Mouse (Mus musculus): ENCODE data around the gene Dclre1c. TPM values are rescaled to one million over a fixed set of nuclear protein-coding genes. Genes with fewer than 3 reads are reported as not detected.

The Dclre1c gene
- total and polyA plus RNA-seq, 2 experiments from 2014 or later, result 6.8 to 9.5 TPM

DNA sequence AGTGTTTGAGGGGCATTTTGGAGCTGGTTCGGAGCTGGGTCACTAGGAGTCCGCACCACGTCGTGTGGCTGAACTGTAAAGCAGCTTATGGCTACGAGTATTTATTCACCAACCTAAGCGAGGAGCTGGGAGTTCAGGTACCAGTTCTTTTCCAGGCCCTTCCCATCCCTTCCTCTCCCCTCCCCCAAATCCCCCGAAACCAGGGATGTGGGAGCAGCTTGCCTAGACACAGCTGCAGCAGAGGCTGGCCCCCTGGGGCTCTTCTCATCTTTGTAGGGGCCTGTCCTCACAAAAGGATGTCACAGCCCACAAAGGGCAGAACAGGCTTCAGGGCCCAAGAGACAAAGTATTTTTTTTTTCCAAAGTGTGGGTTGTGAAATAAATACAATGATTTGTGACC is 14.0 kb downstream of the Dclre1c start:
- Histone ChIP-seq H3K27ac (ENCODE audit: low read depth, low read length) (no peak overlapping the region), H3K4me2 (ENCODE audit: low read depth) (no peak overlapping the region), H3K9ac (no peak overlapping the region), H3K27me3 (ENCODE audit: insufficient read depth, low read length) (no peaks in the 10 kb centered on the region), H3K36me3 (ENCODE audit: insufficient read depth) (peaks cover 24% of the 10 kb centered on the region), H3K9me3 (ENCODE audit: low read length) (no peaks in the 10 kb centered on the region), H3K4me3 (ENCODE audit: low read depth, low read length) (no peak overlapping the region), H3K4me1 (ENCODE audit: insufficient read depth) (no peaks in the 10 kb centered on the region)
- no peak for ATAC-seq
- DNase-seq, result no peak
- 41% methylated on average over 7 of the region's 7 CpGs for WGBS
- no peak for TF ChIP-seq CTCF (IDR thresholded peaks at IDR 0.05; ENCODE audit: low read depth)

DNA sequence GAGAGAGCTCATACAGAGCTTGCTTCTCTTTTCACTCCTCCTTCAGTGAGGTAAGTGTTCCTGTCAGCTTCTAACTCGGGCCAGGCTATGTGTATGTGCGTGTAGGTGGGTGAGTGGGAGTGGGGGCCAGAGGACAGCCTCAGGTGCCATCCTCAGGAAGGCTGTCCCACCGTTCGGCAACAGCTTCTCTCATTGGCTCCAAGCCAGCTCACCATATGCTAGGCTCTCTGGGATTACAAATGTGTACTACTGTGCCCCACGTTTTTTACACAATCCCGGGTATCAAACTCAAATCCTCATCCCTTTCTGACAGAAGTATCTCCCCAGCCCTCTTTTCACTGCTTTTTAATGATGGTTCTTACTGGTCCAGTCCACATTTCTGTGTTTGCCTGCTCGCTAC is 20.3 kb downstream of the Dclre1c start:
- H3K27ac ChIP-seq (ENCODE audit: low read depth, low read length), result no peak overlapping the region
- WGBS, result 59% methylated on average over 7 of the region's 7 CpGs
- H3K36me3 ChIP-seq (ENCODE audit: insufficient read depth), result peaks cover 41% of the 10 kb centered on the region
- no peaks in the 10 kb centered on the region for H3K9me3 ChIP-seq (ENCODE audit: low read length)
- no peak overlapping the region for H3K9ac ChIP-seq
- no peak overlapping the region for H3K4me3 ChIP-seq (ENCODE audit: low read depth, low read length)
- no peak overlapping the region for H3K4me2 ChIP-seq (ENCODE audit: low read depth)
- no peak for TF ChIP-seq CTCF (IDR thresholded peaks at IDR 0.05; ENCODE audit: low read depth)
- no peaks in the 10 kb centered on the region for H3K4me1 ChIP-seq (ENCODE audit: insufficient read depth)
- no peak for ATAC-seq
- no peaks in the 10 kb centered on the region for H3K27me3 ChIP-seq (ENCODE audit: insufficient read depth, low read length)
- DNase-seq, result no peak

DNA sequence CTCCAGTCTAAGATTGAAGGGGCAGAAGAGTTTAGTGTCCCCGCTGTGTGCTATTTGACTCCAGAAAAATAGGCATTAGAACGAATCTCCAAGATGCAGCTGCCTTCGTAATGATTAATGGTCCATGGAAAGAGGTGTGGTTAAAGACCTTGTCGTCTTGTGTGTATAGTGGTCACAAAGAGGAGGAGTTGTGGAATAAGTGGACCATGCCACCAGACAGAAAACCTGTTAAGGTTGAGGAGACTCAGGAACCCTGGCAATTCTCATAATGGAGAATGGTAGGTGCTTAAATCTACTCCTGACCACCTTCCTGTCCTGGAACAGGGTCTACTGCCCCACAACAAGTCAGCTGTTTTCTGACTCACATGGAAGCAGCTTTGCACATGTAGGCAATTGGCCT is 22.1 kb downstream of the Dclre1c start:
- H3K4me2 ChIP-seq (ENCODE audit: low read depth), result no peak overlapping the region
- WGBS, result 93% methylated on average over 4 of the region's 4 CpGs
- no peaks in the 10 kb centered on the region for H3K4me1 ChIP-seq (ENCODE audit: insufficient read depth)
- peaks cover 41% of the 10 kb centered on the region for H3K36me3 ChIP-seq (ENCODE audit: insufficient read depth)
- H3K9ac ChIP-seq, result no peak overlapping the region
- no peak overlapping the region for H3K4me3 ChIP-seq (ENCODE audit: low read depth, low read length)
- no peaks in the 10 kb centered on the region for H3K9me3 ChIP-seq (ENCODE audit: low read length)
- no peak overlapping the region for H3K27ac ChIP-seq (ENCODE audit: low read depth, low read length)
- ATAC-seq, result no peak
- no peak for DNase-seq
- H3K27me3 ChIP-seq (ENCODE audit: insufficient read depth, low read length), result no peaks in the 10 kb centered on the region
- TF ChIP-seq CTCF (IDR thresholded peaks at IDR 0.05; ENCODE audit: low read depth), result no peak

DNA sequence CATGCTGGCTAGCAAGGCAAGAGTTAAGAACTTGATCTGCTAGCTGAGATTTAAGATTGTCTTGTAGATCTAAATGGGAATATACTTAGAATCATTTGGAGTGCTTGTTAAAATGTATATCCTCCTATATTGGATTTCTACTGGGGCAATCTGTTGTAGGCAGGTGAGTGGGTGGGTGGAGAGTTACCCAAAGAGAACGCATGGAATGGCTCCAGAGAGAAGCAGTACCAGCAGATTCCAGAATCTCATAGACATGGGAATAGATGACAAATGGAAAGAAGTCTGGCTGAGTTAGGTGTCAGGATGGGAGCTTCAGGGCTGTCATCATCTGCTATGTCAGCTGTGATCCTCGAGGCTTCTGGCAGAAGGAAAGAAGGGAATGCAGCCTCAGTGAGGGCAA is 25.5 kb downstream of the Dclre1c start:
- no peaks in the 10 kb centered on the region for H3K4me1 ChIP-seq (ENCODE audit: insufficient read depth)
- ATAC-seq, result no peak
- H3K9ac ChIP-seq, result no peak overlapping the region
- H3K27me3 ChIP-seq (ENCODE audit: insufficient read depth, low read length), result no peaks in the 10 kb centered on the region
- no peak overlapping the region for H3K27ac ChIP-seq (ENCODE audit: low read depth, low read length)
- H3K4me2 ChIP-seq (ENCODE audit: low read depth), result no peak overlapping the region
- 72% methylated on average over 2 of the region's 2 CpGs for WGBS
- no peak for TF ChIP-seq CTCF (IDR thresholded peaks at IDR 0.05; ENCODE audit: low read depth)
- peaks cover 37% of the 10 kb centered on the region for H3K36me3 ChIP-seq (ENCODE audit: insufficient read depth)
- H3K9me3 ChIP-seq (ENCODE audit: low read length), result no peaks in the 10 kb centered on the region
- no peak for DNase-seq
- H3K4me3 ChIP-seq (ENCODE audit: low read depth, low read length), result no peak overlapping the region

DNA sequence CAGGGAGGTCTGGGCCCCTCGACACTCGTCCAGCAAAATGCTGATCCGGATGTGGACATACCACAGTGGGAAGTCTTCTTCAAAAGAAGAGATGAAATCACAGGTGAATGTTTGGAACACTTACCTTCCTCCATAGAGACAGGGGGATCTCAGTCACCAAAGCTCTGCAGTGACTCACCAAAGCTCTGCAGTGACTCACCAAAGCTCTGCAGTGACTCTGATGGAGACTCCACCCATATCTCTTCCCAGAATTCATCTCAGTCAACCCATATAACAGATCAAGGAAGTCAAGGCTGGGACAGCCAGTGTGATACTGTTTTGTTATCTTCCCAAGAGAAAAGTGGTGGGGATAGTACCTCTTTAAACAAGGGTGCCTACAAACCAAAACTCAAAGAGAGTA is 29.2 kb downstream of the Dclre1c start:
- Histone ChIP-seq H3K4me3 (ENCODE audit: low read depth, low read length) (no peak overlapping the region), H3K27me3 (ENCODE audit: insufficient read depth, low read length) (no peaks in the 10 kb centered on the region), H3K9ac (no peak overlapping the region), H3K27ac (ENCODE audit: low read depth, low read length) (no peak overlapping the region), H3K9me3 (ENCODE audit: low read length) (no peaks in the 10 kb centered on the region), H3K4me2 (ENCODE audit: low read depth) (no peak overlapping the region), H3K36me3 (ENCODE audit: insufficient read depth) (peaks cover 32% of the 10 kb centered on the region), H3K4me1 (ENCODE audit: insufficient read depth) (no peaks in the 10 kb centered on the region)
- no peak for DNase-seq
- TF ChIP-seq CTCF (IDR thresholded peaks at IDR 0.05; ENCODE audit: low read depth), result no peak
- no peak for ATAC-seq
- 89% methylated on average over 3 of the region's 3 CpGs for WGBS

DNA sequence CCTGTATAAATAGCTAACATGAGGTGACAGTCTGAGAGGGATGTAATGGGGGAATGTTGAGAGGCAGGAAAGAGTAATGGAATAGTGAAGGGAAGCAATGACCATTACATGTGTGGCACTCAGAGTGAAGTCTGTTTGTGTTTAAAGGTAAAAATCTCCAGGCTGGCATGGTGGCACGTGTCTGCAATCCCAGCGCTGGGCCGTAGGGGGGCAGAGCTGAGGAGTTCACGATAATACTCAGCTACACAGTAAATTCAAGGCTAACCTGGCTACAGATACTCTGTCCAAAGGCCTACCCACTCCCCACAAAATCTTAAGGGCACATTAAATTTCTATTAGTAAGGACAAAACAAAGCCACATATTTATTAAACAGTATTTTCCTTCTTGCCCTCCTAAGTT is 32.7 kb downstream of the Dclre1c start:
- Histone ChIP-seq H3K27ac (ENCODE audit: low read depth, low read length) (no peak overlapping the region), H3K27me3 (ENCODE audit: insufficient read depth, low read length) (no peaks in the 10 kb centered on the region), H3K9me3 (ENCODE audit: low read length) (no peaks in the 10 kb centered on the region), H3K9ac (no peak overlapping the region), H3K4me1 (ENCODE audit: insufficient read depth) (no peaks in the 10 kb centered on the region), H3K4me2 (ENCODE audit: low read depth) (no peak overlapping the region), H3K36me3 (ENCODE audit: insufficient read depth) (peaks cover 30% of the 10 kb centered on the region), H3K4me3 (ENCODE audit: low read depth, low read length) (no peak overlapping the region)
- no peak; the same call in 1 of the 2 replicates for TF ChIP-seq CTCF (IDR thresholded peaks at IDR 0.05; ENCODE audit: low read depth)
- no peak for ATAC-seq
- DNase-seq, result no peak
- WGBS, result 79% methylated on average over 4 of the region's 4 CpGs

DNA sequence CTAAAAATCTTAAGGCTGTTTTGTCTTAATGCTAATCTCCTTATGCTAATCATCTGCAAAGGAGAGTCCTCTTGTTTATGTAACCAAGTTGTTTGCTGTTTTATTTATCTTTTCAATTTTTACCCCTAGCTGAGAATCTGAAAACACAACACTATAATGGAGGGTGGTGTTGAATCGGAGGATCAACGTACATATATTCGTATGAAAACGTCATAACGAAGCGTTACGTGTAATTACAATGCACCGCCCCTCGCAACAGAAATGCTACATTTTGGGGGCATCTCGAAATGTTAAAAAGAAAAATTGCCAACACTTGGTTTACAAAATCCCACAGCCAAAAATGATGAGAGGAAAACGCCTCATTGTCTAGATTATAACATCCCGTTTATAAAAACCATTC is 50.0 kb downstream of the Dclre1c start:
- no peak for ATAC-seq
- Histone ChIP-seq H3K36me3 (ENCODE audit: insufficient read depth) (no peaks in the 10 kb centered on the region), H3K27ac (ENCODE audit: low read depth, low read length) (no peak overlapping the region), H3K4me2 (ENCODE audit: low read depth) (peak overlapping the region; percentile 53), H3K9me3 (ENCODE audit: low read length) (no peaks in the 10 kb centered on the region), H3K4me1 (ENCODE audit: insufficient read depth) (peaks cover 5% of the 10 kb centered on the region; the same call in 1 of the 2 replicates), H3K4me3 (ENCODE audit: low read depth, low read length) (peak overlapping the region; percentile 94), H3K27me3 (ENCODE audit: insufficient read depth, low read length) (no peaks in the 10 kb centered on the region), H3K9ac (peak overlapping the region; percentile 56)
- under 1% methylated on average over 12 of the region's 12 CpGs for WGBS
- TF ChIP-seq CTCF (IDR thresholded peaks at IDR 0.05; ENCODE audit: low read depth), result no peak
- DNase-seq, result no peak

Data from forebrain, postnatal 0 days (tissue).